Mouse (Mus musculus): ENCODE data around the gene Cabp4. TPM values are rescaled to one million over a fixed set of nuclear protein-coding genes. Genes with fewer than 3 reads are reported as not detected.

The Cabp4 gene
- polyA plus RNA-seq, 1 experiment from 2014 or later, result 0.14 TPM

DNA sequence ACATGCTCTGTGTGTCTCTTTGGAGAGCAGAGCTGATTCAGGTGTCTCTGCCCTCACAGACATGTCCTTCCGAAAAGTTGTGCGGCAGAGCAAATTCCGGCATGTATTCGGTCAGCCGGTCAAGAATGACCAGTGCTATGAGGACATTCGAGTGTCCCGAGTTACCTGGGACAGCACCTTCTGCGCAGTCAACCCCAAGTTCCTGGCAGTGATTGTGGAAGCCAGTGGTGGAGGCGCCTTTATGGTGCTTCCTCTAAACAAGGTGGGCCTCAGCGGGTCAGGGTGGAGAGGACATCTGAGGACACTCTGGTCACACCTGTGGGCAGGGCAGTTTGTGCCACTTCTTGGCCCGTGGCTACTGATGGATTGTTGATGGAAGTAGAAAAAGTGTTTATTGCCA, 5.5 kb upstream of the Cabp4 start:
- peak overlapping the region; percentile 88 for H3K4me3 ChIP-seq
- H3K27ac ChIP-seq (replicated peaks), result 0 out of 2 replicates have a peak overlapping the region, but pooled peaks have one; percentile 88
- peaks cover 3% of the 10 kb centered on the region; the same call in 1 of the 2 replicates for H3K9me3 ChIP-seq
- H3K36me3 ChIP-seq (replicated peaks), result peaks cover 44% of the 10 kb centered on the region
- no peaks in the 10 kb centered on the region for H3K27me3 ChIP-seq (replicated peaks; ENCODE audit: low read depth, poor library complexity, severe bottlenecking)
- no peak for DNase-seq (ENCODE audit: low spot score)
- peaks cover 35% of the 10 kb centered on the region for H3K4me1 ChIP-seq
- WGBS, result 90% methylated on average over 11 of the region's 11 CpGs

DNA sequence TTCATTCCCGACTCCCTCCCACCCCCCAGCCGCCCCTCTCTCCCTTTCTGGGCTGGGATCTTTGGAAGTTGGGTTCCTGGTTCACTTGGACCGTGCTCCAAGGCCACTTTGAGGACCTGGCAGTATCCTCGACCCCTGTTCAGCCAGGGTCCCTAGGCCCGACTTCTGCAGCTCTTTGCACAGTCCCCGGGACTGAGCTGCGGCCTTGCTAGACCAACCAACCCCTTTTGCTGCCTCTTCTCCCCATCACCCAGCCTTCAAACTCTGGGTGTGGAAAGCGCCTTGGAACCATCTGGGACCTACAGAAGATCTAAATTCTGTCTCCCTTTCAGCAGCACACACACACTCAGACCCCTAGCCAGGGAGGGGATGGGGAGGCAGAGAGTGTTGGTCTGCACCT, 5.0 kb upstream of the Cabp4 start:
- H3K27me3 ChIP-seq (replicated peaks; ENCODE audit: low read depth, poor library complexity, severe bottlenecking), result no peaks in the 10 kb centered on the region
- DNase-seq (ENCODE audit: low spot score), result no peak
- H3K4me1 ChIP-seq, result peaks cover 32% of the 10 kb centered on the region
- H3K9me3 ChIP-seq, result peaks cover 3% of the 10 kb centered on the region; the same call in 1 of the 2 replicates
- H3K4me3 ChIP-seq, result peak overlapping the region; percentile 88
- peak overlapping the region; percentile 88 for H3K27ac ChIP-seq (replicated peaks)
- H3K36me3 ChIP-seq (replicated peaks), result peaks cover 41% of the 10 kb centered on the region
- 5% methylated on average over 8 of the region's 8 CpGs for WGBS

DNA sequence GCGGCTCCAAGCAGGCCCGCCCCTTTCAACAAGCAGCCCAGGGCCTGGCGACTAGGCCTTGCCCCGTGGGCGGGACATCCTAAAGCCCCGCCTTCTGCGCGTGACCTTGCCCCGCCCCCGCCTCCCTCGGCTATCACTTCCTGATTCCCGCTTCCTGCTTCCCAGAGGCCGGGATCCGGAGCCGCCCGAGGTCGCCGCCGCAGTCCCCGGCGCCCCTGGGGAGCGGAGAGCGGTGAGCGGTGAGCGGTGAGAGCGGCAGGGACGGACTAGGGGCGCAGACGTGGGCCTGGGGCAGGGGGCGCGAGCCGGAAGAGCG, 4.6 kb upstream of the Cabp4 start, which contains the start of gene Coro1b:
Gene Coro1b, plus strand, starts transcription at position 129 of the 316 bp plus-strand sequence.
- H3K36me3 ChIP-seq (replicated peaks), result peaks cover 37% of the 10 kb centered on the region
- peak within 1 kb of the TSS; percentile 88 for H3K4me3 ChIP-seq
- under 1% methylated on average over 33 of the region's 33 CpGs for WGBS
- H3K27ac ChIP-seq (replicated peaks), result peak within 1 kb of the TSS; percentile 88
- H3K27me3 ChIP-seq (replicated peaks; ENCODE audit: low read depth, poor library complexity, severe bottlenecking), result no peaks in the 10 kb centered on the region
- DNase-seq (ENCODE audit: low spot score), result peak; percentile 98
- H3K9me3 ChIP-seq, result peaks cover 3% of the 10 kb centered on the region; the same call in 1 of the 2 replicates
- H3K4me1 ChIP-seq, result peaks cover 29% of the 10 kb centered on the region

DNA sequence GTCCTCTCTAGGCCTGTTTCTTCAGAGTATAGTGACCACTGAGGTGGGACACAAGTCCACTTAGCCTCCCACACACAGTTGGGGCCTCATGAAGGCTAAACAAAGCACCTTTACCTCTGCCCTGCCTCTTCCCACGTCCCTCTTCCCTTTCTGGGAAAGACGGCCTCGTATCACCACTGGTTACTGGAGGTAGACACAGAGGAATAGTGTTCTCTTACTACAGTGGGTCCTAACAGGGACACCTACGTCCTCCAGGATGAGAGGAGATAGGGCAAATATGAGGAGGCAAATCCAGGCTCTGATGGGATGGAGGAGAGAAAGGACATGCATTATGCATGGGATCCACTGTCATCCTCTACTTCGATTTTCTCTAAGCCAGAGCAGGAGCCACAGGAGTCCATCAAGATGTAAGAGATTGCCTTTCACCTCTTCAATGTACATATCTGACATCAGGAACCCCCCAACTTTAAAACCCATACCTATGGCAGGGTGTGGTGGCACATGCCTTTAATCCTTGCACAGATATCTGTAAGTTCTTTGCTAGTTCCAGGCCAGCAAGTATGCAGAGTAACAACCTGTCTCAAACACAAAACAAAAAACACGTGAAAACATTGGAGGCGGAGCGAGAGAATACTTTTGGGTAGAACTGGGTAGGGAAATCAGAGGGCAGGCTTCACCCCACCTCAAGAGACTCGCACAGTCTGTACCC, 4.1 kb upstream of the Cabp4 start:
- WGBS, result 34% methylated on average over 9 of the region's 9 CpGs
- H3K27ac ChIP-seq (replicated peaks), result peak overlapping the region; percentile 88

DNA sequence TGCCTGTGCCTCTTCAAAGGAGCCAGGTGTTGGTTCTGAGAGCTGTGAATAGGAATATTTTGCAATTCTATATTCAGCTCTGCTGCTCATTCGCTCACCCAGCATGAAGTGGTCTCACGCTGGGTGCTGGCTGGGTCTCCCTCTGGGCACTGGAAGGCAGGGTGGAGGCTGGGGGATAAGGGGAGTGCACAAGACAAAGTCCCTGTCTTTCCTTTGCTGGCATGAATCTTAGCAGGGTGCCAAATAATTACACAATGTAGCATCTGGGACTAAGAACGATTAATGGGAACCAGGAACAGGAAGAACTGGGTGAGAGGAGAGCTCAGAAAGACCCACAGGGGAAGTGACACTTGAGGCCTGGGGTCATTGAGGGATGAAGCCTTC, 3.2 kb upstream of the Cabp4 start:
- WGBS, result 46% methylated on average over 3 of the region's 3 CpGs
- Histone ChIP-seq H3K36me3 (replicated peaks) (peaks cover 23% of the 10 kb centered on the region), H3K4me1 (peaks cover 29% of the 10 kb centered on the region), H3K9me3 (peaks cover 3% of the 10 kb centered on the region; the same call in 1 of the 2 replicates), H3K27me3 (replicated peaks; ENCODE audit: low read depth, poor library complexity, severe bottlenecking) (no peaks in the 10 kb centered on the region), H3K4me3 (no peak overlapping the region), H3K27ac (replicated peaks) (no peak overlapping the region)
- DNase-seq (ENCODE audit: low spot score), result no peak

More for the DNA sequence above, 4.1 kb upstream of the Cabp4 start:
- peaks cover 29% of the 10 kb centered on the region for H3K4me1 ChIP-seq
- peaks cover 32% of the 10 kb centered on the region for H3K36me3 ChIP-seq (replicated peaks)
- DNase-seq (ENCODE audit: low spot score), result no peak
- no peaks in the 10 kb centered on the region for H3K27me3 ChIP-seq (replicated peaks; ENCODE audit: low read depth, poor library complexity, severe bottlenecking)
- H3K4me3 ChIP-seq, result peak overlapping the region; percentile 88
- H3K9me3 ChIP-seq, result peaks cover 3% of the 10 kb centered on the region; the same call in 1 of the 2 replicates

DNA sequence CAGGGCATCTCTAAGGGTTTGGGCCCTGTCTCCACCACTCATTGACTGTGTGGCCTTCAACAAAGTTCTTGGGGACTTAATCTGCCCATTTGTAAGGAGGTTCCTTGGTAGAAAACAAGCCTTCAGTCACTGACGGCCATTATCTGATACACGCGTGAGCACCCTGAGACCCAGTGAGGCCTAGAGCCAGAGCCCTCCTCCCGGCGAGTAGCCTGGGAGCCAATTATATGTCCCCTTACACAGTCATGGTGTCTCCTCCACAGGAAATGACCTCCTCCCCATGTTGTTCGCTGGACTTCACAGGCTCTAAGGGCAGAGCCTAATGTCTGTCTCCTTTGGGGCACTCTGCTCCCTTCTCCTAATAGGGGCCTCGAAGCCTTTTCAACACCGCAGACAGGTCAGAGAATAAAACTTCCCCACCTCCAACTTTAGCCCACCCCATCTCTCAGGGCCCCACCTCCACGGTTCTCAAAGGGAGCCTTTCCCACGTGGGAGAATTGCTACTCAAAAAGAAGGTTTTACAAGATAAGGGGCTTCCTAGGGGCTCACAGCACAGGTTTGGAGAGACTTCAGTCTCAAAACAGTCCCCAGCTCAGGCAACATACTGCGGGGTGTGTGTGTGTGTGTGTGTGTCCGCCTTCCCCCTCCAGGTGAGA, 2.7 kb upstream of the Cabp4 start:
- Histone ChIP-seq H3K36me3 (replicated peaks) (peaks cover 18% of the 10 kb centered on the region), H3K27ac (replicated peaks) (no peak overlapping the region), H3K4me3 (no peak overlapping the region), H3K27me3 (replicated peaks; ENCODE audit: low read depth, poor library complexity, severe bottlenecking) (no peaks in the 10 kb centered on the region), H3K4me1 (peaks cover 29% of the 10 kb centered on the region), H3K9me3 (peaks cover 3% of the 10 kb centered on the region; the same call in 1 of the 2 replicates)
- DNase-seq (ENCODE audit: low spot score), result no peak
- WGBS, result 63% methylated on average over 12 of the region's 12 CpGs

DNA sequence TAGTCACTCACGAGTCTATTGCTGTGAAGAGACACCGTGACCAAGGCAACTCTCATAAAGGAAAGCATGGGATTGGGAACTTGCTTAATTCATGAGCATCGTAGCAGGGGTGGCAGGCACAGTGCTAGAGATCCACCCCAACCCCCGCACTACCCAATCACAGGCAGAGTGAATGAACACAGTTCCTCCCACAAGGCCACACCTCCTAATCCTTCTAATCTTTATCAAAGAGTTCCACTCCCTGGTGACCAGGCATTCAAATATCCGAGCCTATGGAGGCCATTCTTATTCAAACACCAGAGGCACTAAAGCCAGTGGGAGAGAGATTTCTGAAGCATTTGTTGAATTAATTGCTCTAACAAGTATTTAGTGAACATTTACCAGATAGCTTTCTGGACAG, 2.1 kb upstream of the Cabp4 start:
- Histone ChIP-seq H3K36me3 (replicated peaks) (peaks cover 12% of the 10 kb centered on the region), H3K4me3 (no peak overlapping the region), H3K27me3 (replicated peaks; ENCODE audit: low read depth, poor library complexity, severe bottlenecking) (no peaks in the 10 kb centered on the region), H3K9me3 (peaks cover 3% of the 10 kb centered on the region; the same call in 1 of the 2 replicates), H3K4me1 (peaks cover 24% of the 10 kb centered on the region), H3K27ac (replicated peaks) (no peak overlapping the region)
- no peak for DNase-seq (ENCODE audit: low spot score)
- 86% methylated on average over 5 of the region's 5 CpGs for WGBS

DNA sequence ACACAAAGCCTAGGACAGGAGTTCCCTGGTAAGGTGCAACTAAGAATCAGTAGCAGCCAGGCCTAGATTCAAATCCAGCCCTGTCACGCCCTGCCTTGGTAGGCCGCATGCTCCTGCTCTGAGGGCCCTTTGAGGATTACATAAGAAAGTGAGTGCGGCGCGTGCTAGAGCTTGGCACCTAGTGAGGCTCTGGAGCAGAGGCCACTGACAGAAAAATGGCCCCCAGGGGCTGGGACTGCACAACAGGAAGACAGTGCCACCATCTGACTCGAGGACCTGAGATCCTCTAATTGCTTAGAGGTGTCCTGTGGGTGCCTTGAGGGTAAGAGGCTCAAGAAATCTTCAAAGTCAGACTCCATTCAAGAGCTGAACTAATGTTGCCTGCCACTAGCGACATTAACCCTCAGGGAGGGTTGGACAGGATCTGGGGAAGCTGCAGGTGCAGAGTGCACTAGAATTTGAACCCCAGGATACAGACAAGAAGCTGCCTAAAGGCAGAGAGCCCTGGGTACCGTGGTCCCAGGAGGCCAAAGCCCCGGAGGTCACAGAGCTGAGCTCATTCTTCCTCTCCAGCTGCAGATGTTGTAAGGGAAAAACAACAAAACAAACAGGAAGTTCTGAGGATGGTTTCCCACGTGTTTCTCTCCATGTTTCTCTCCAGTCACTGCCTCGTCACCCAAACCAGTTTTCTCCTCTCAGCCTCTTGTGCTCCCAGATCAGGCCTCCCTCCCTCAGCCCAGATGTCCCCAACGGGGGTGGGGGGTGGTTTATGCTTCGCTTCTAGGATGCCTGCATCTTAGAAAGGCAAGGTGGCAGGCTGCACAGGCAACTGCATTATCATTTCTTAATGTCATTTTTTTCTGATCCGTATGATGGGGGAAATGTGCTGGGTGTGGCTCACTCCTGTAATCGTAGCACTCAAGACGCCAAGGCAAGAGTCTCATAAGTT, 991 bp upstream of the Cabp4 start:
- Histone ChIP-seq H3K9me3 (peaks cover 3% of the 10 kb centered on the region; the same call in 1 of the 2 replicates), H3K4me3 (no peak overlapping the region), H3K27ac (replicated peaks) (no peak overlapping the region), H3K36me3 (replicated peaks) (peaks cover under 1% of the 10 kb centered on the region), H3K4me1 (peaks cover 23% of the 10 kb centered on the region), H3K27me3 (replicated peaks; ENCODE audit: low read depth, poor library complexity, severe bottlenecking) (no peaks in the 10 kb centered on the region)
- 78% methylated on average over 16 of the region's 16 CpGs for whole genome bisulfite sequencing
- DNase-seq (ENCODE audit: low spot score), result no peak

DNA sequence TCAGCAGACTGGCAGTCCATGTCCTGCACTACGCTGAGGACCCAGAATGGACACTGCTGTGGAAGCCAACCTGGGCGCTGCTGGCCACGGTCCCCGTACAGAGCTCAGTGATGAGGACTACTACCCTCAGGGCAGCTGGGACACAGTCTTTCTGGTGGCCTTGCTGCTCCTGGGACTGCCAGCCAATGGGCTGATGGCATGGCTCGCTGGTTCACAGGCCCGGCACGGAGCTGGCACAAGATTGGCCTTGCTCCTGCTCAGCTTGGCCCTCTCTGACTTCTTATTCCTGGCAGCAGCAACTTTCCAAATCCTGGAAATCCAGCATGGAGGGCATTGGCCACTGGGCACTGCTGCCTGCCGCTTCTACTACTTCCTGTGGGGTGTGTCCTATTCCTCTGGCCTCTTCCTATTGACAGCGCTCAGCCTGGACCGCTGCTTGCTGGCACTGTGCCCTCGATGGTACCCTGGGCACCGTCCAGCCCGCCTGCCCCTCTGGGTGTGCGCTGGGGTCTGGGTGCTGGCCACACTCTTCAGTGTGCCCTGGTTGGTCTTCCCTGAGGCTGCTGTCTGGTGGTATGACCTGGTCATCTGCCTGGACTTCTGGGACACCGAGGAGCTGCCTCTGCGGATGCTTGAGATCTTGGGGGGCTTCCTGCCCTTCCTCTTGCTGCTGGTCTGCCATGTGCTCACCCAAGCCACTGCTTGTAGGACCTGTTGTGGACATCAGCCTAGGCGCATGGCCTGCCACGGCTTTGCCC, 1.2 kb downstream of the Cabp4 start:
- Histone ChIP-seq H3K4me3 (no peak overlapping the region), H3K4me1 (peaks cover 9% of the 10 kb centered on the region), H3K36me3 (replicated peaks) (no peaks in the 10 kb centered on the region), H3K27me3 (replicated peaks; ENCODE audit: low read depth, poor library complexity, severe bottlenecking) (no peaks in the 10 kb centered on the region), H3K9me3 (peaks cover 3% of the 10 kb centered on the region; the same call in 1 of the 2 replicates), H3K27ac (replicated peaks) (no peak overlapping the region)
- DNase-seq (ENCODE audit: low spot score), result no peak
- 90% methylated on average over 18 of the region's 18 CpGs for WGBS

DNA sequence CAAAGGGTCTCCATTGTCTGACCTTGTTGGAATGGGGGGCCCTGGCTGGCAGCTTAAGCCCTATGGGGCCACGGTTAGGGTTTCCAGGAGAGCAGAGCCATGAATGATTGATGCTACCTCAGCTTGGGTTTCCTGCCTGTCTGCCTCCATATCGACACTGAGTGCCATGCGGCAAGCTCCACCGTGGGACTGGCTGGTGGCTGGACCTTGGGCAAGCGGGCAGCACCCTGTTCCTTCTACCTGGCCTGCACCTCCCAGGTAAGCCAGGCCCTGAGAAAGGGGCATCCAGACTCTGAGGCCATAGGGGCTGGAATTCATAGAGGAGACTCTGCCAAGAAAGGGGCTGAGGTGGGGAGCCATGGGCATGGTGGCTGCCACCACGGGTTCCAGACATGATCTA, 3.7 kb downstream of the Cabp4 start:
- Histone ChIP-seq H3K4me3 (no peak overlapping the region), H3K36me3 (replicated peaks) (no peaks in the 10 kb centered on the region), H3K4me1 (peaks cover 8% of the 10 kb centered on the region), H3K27ac (replicated peaks) (no peak overlapping the region), H3K27me3 (replicated peaks; ENCODE audit: low read depth, poor library complexity, severe bottlenecking) (0 out of 2 replicates have a peak, but pooled peaks cover 3% of the 10 kb centered on the region), H3K9me3 (no peaks in the 10 kb centered on the region)
- no peak for DNase-seq (ENCODE audit: low spot score)
- 81% methylated on average over 6 of the region's 6 CpGs for WGBS

DNA sequence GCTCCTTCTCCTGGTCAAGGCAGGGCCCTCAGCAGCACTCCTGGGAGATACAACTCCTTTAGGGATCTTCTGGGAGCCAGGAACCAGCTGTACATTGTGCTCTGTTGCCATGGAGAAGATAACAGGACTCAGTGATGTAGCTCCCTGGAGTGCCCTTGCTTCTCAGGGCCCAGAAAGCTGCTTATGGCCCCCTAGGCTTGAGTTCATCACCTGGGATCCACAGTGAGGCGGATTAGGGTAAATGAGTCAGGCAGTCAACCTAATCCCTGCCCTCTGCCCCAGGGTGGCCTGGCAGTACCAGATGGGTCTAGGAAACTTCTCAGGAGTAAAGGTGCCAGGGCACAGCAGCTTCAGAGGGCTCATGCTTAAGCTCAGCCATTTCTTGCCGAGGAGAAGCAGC, 4.4 kb downstream of the Cabp4 start, which contains the start of gene Gpr152:
Gene Gpr152, plus strand, starts transcription at position 342 of the 400 bp plus-strand sequence.
- DNase-seq (ENCODE audit: low spot score), result no peak
- H3K27me3 ChIP-seq (replicated peaks; ENCODE audit: low read depth, poor library complexity, severe bottlenecking), result 0 out of 2 replicates have a peak, but pooled peaks cover 3% of the 10 kb centered on the region
- no peak within 1 kb of the TSS for H3K4me3 ChIP-seq
- peaks cover 8% of the 10 kb centered on the region for H3K4me1 ChIP-seq
- H3K36me3 ChIP-seq (replicated peaks), result no peaks in the 10 kb centered on the region
- no peaks in the 10 kb centered on the region for H3K9me3 ChIP-seq
- WGBS, result 73% methylated on average over 2 of the region's 2 CpGs
- 0 out of 2 replicates have a peak within 1 kb of the TSS, but pooled peaks have one; percentile 10 for H3K27ac ChIP-seq (replicated peaks)
